Mouse (Mus musculus): ENCODE measurements around the gene St8sia1. TPM values are rescaled to one million over a fixed set of nuclear protein-coding genes. Genes with fewer than 3 reads are reported as not detected.

St8sia1 gene
- polyA plus RNA-seq, 1 experiment, result 1.9 TPM

DNA sequence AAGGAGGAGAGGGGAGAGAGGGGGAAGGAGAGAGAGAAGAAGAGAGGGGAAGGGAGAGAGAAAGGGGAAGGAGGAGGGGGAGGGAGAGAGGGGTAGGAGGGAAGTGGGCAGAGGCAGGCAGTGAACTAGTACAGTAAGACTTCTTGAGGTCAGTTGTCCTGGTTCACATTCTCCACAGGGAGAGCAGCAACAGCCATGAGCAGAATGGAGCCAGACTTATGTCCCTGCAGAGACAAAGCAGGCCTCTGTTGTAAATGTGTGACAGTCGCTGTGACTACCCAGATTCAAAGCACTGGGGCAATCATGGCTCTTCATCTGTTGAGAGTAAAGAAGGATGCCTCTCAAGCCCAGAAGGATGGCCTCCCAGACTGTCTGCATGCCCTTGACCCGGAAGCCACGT is 132.5 kb downstream of the St8sia1 start:
- Histone ChIP-seq H3K4me1 (ENCODE audit: control insufficient read depth, insufficient read depth, insufficient read length) (peaks cover 2% of the 10 kb centered on the region; the same call in 1 of the 2 replicates), H3K27me3 (ENCODE audit: control insufficient read depth, insufficient read depth, low read length) (no peaks in the 10 kb centered on the region), H3K36me3 (ENCODE audit: control insufficient read depth, insufficient read depth, low read length) (no peaks in the 10 kb centered on the region), H3K4me3 (ENCODE audit: extremely low read depth, insufficient read depth, insufficient read length) (no peak overlapping the region), H3K27ac (ENCODE audit: insufficient read depth, low read length) (no peak overlapping the region)
- 53% methylated on average over 3 of the region's 3 CpGs for WGBS
- TF ChIP-seq CTCF (IDR thresholded peaks at IDR 0.05; ENCODE audit: extremely low read depth, insufficient read depth, insufficient read length, insufficient replicate concordance) (no peak), POLR2A (IDR thresholded peaks at IDR 0.05; ENCODE audit: low read depth, low read length) (no peak)
- no peak for DNase-seq (ENCODE audit: low read depth in 1 of 2, low spot score in 2 of 2)

GRCm38 (mm10) chr6:142831243-142831642 is 133.0 kb downstream of the St8sia1 start:
- Histone ChIP-seq H3K4me3 (ENCODE audit: extremely low read depth, insufficient read depth, insufficient read length) (no peak overlapping the region), H3K4me1 (ENCODE audit: control insufficient read depth, insufficient read depth, insufficient read length) (peaks cover 2% of the 10 kb centered on the region; the same call in 1 of the 2 replicates), H3K27ac (ENCODE audit: insufficient read depth, low read length) (no peak overlapping the region), H3K36me3 (ENCODE audit: control insufficient read depth, insufficient read depth, low read length) (no peaks in the 10 kb centered on the region), H3K27me3 (ENCODE audit: control insufficient read depth, insufficient read depth, low read length) (no peaks in the 10 kb centered on the region)
- no peak for TF ChIP-seq POLR2A (IDR thresholded peaks at IDR 0.05; ENCODE audit: low read depth, low read length)
- no peak for TF ChIP-seq CTCF (IDR thresholded peaks at IDR 0.05; ENCODE audit: extremely low read depth, insufficient read depth, insufficient read length, insufficient replicate concordance)
- DNase-seq (ENCODE audit: low read depth in 1 of 2, low spot score in 2 of 2), result no peak
- 8% methylated on average over 8 of the region's 8 CpGs for WGBS

GRCm38 (mm10) chr6:142830221-142830620 is 134.0 kb downstream of the St8sia1 start:
- WGBS, result 77% methylated on average over 3 of the region's 3 CpGs
- TF ChIP-seq POLR2A (IDR thresholded peaks at IDR 0.05; ENCODE audit: low read depth, low read length) (no peak), CTCF (IDR thresholded peaks at IDR 0.05; ENCODE audit: extremely low read depth, insufficient read depth, insufficient read length, insufficient replicate concordance) (no peak)
- DNase-seq (ENCODE audit: low read depth in 1 of 2, low spot score in 2 of 2), result no peak
- peaks cover 2% of the 10 kb centered on the region; the same call in 1 of the 2 replicates for H3K4me1 ChIP-seq (ENCODE audit: control insufficient read depth, insufficient read depth, insufficient read length)
- no peaks in the 10 kb centered on the region for H3K27me3 ChIP-seq (ENCODE audit: control insufficient read depth, insufficient read depth, low read length)
- no peak overlapping the region for H3K4me3 ChIP-seq (ENCODE audit: extremely low read depth, insufficient read depth, insufficient read length)
- no peak overlapping the region for H3K27ac ChIP-seq (ENCODE audit: insufficient read depth, low read length)
- H3K36me3 ChIP-seq (ENCODE audit: control insufficient read depth, insufficient read depth, low read length), result no peaks in the 10 kb centered on the region

GRCm38 (mm10) chr6:142825449-142825848 is 138.8 kb downstream of the St8sia1 start:
- 93% methylated on average over 5 of the region's 5 CpGs for WGBS
- TF ChIP-seq POLR2A (IDR thresholded peaks at IDR 0.05; ENCODE audit: low read depth, low read length) (no peak), CTCF (IDR thresholded peaks at IDR 0.05; ENCODE audit: extremely low read depth, insufficient read depth, insufficient read length, insufficient replicate concordance) (no peak)
- Histone ChIP-seq H3K4me3 (ENCODE audit: extremely low read depth, insufficient read depth, insufficient read length) (no peak overlapping the region), H3K27ac (ENCODE audit: insufficient read depth, low read length) (no peak overlapping the region), H3K36me3 (ENCODE audit: control insufficient read depth, insufficient read depth, low read length) (no peaks in the 10 kb centered on the region), H3K4me1 (ENCODE audit: control insufficient read depth, insufficient read depth, insufficient read length) (no peaks in the 10 kb centered on the region), H3K27me3 (ENCODE audit: control insufficient read depth, insufficient read depth, low read length) (no peaks in the 10 kb centered on the region)
- no peak for DNase-seq (ENCODE audit: low read depth in 1 of 2, low spot score in 2 of 2)

DNA sequence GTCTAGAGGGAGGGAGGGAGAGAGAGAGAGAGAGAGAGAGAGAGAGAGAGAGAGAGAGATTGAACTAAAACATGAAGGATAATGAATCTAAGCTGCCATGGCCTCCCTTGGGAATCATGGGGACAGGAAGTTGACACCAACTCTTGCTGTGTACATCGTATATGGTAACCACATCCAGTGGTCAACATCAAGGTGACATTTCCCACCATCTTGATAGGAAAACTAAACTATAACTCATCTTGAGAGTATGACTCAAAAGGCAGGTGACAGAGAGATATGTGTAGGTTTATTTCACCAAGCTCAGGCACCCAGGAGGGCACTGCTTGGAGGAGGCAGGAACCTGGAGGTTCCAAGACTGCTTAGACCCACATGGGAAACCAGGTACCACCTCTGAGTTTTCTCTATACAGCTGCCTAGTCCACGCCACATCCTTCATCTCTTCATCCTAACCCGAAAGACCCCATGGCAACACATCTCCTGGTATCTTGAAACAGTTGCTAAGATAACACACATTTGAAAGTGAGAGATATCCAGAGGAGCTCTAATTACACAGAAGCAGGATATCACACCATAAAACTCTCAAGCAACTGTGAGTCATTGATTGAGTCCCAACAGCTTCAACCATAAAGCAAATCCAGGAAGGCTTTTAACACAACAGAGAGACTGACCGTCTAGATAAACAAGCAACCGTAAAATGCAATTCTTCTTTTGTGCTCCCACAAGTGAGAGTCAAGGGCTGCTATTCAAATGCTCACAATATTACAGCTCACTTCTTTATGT is 141.1 kb downstream of the St8sia1 start:
- TF ChIP-seq POLR2A (IDR thresholded peaks at IDR 0.05; ENCODE audit: low read depth, low read length) (no peak), CTCF (IDR thresholded peaks at IDR 0.05; ENCODE audit: extremely low read depth, insufficient read depth, insufficient read length, insufficient replicate concordance) (no peak)
- H3K36me3 ChIP-seq (ENCODE audit: control insufficient read depth, insufficient read depth, low read length), result no peaks in the 10 kb centered on the region
- H3K4me3 ChIP-seq (ENCODE audit: extremely low read depth, insufficient read depth, insufficient read length), result no peak overlapping the region
- no peaks in the 10 kb centered on the region for H3K4me1 ChIP-seq (ENCODE audit: control insufficient read depth, insufficient read depth, insufficient read length)
- WGBS, result 70% methylated on average over 5 of the region's 5 CpGs
- no peak for DNase-seq (ENCODE audit: low read depth in 1 of 2, low spot score in 2 of 2)
- no peaks in the 10 kb centered on the region for H3K27me3 ChIP-seq (ENCODE audit: control insufficient read depth, insufficient read depth, low read length)
- no peak overlapping the region for H3K27ac ChIP-seq (ENCODE audit: insufficient read depth, low read length)

DNA sequence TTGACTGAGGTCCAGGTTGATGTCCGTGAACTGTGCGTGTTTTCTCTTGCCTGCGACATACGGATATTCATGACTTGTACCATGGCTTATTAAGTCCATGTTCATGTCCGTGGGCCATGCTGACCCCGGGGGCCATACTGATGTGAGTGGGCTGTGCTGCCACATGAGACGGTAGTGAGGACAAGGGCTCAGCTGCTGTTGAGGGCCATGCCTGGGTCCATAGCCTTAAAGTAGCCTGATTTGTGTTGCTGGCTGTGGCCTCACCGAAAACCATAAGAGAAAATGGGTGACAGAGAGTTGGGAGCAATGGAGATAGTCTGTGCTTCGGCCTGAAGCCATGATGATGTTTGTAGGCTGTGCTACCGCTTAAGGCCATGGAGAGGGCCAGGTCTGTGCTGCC is 145.9 kb downstream of the St8sia1 start:
- H3K27me3 ChIP-seq (ENCODE audit: control insufficient read depth, insufficient read depth, low read length), result no peaks in the 10 kb centered on the region
- no peaks in the 10 kb centered on the region for H3K36me3 ChIP-seq (ENCODE audit: control insufficient read depth, insufficient read depth, low read length)
- no peaks in the 10 kb centered on the region; the same call in 1 of the 2 replicates for H3K4me1 ChIP-seq (ENCODE audit: control insufficient read depth, insufficient read depth, insufficient read length)
- H3K27ac ChIP-seq (ENCODE audit: insufficient read depth, low read length), result no peak overlapping the region
- WGBS, result 93% methylated on average over 10 of the region's 10 CpGs
- TF ChIP-seq CTCF (IDR thresholded peaks at IDR 0.05; ENCODE audit: extremely low read depth, insufficient read depth, insufficient read length, insufficient replicate concordance), result no peak
- TF ChIP-seq POLR2A (IDR thresholded peaks at IDR 0.05; ENCODE audit: low read depth, low read length), result no peak
- no peak overlapping the region for H3K4me3 ChIP-seq (ENCODE audit: extremely low read depth, insufficient read depth, insufficient read length)
- no peak for DNase-seq (ENCODE audit: low read depth in 1 of 2, low spot score in 2 of 2)

- H3K36me3 ChIP-seq (ENCODE audit: control insufficient read depth, insufficient read depth, low read length), result no peaks in the 10 kb centered on the region
- H3K27me3 ChIP-seq (ENCODE audit: control insufficient read depth, insufficient read depth, low read length), result no peaks in the 10 kb centered on the region
- no peak for DNase-seq (ENCODE audit: low read depth in 1 of 2, low spot score in 2 of 2)
- no peak overlapping the region for H3K27ac ChIP-seq (ENCODE audit: insufficient read depth, low read length)
- H3K4me1 ChIP-seq (ENCODE audit: control insufficient read depth, insufficient read depth, insufficient read length), result no peaks in the 10 kb centered on the region; the same call in 1 of the 2 replicates
- 82% methylated on average over 3 of the region's 3 CpGs for WGBS
- H3K4me3 ChIP-seq (ENCODE audit: extremely low read depth, insufficient read depth, insufficient read length), result no peak overlapping the region
- TF ChIP-seq CTCF (IDR thresholded peaks at IDR 0.05; ENCODE audit: extremely low read depth, insufficient read depth, insufficient read length, insufficient replicate concordance) (no peak), POLR2A (IDR thresholded peaks at IDR 0.05; ENCODE audit: low read depth, low read length) (no peak)
Measured at GRCm38 (mm10) chr6:142815513-142815912, 148.7 kb downstream of the St8sia1 start.

All from spleen, adult 2 months (tissue).